Mouse (Mus musculus) fibroblast of lung, adult 2 months (primary cell): ENCODE results near the gene Cog4.

Experiments
- DNase-seq: peaks from one replicate; pipeline ENCODE4 v3.0.0-alpha.2; 2011; ENCODE audit warnings: low read depth

Gene Cog4

DNA sequence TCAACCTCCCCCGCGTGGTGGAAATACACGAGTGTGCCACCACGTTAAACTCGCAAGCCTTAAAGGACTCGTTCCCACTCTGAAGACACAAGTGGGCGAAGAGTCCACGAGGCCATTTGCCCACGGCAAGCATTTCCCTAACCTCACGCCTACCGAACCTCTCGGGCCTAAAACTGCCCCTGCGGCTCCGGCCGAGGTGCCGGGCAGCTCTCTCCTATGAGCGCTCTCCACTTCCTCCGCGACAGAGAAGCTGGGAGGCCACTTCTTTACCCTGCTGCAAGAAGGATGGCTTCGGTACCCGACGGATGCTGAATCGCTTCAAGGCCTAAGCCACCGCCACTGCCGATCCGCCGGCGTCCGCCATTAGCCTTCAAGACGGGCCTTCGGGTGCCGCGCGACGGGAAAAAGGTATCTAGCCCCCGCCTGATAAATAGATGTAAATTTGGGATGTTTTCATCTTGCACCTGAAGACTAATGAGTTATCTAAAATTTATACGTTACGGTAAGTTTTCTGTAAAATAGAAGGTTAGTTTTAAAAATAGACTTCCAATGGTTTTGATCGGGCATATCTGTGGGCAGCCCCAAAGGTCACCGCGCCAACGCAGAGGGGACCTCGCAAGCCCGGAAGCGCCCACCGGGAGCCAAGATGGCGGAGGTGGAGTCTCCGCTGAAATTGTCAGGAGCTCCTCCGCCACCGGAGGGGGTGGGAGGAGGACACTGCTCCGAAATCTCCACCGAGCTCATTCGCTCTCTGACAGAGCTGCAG, at the start of gene Cog4, which contains the start of gene Sf3b3:
Cog4 (plus strand) TSS at position 196 of the 766 bp plus-strand sequence.
Sf3b3 (minus strand) TSS at position 383 of the 766 bp plus-strand sequence.
- DNase-seq, result peak; percentile 83

DNA sequence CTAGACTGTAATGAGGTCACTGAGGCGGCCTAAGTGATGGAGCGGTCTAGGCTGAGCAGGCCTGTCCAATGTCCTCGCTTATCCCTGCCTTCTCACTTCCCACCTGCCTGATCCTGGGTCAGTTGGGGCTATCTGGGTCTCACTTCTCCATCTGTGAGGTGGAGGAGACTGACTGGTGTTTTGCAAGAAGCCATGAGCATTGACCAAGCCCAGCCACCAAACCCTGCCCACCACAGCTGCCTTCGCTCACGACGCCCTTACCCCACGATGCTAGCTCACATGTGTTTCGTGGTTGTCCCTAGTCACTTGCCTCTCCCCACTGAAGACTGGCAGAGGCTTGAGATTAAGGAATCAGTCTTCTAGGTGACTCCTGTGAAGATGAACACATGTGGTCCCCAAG, 49.3 kb upstream of the Cog4 start:
- no peak for DNase-seq

- no peak for DNase-seq
Measured at GRCm38 (mm10) chr8:110802988-110803387, 43.4 kb upstream of the Cog4 start.

DNA sequence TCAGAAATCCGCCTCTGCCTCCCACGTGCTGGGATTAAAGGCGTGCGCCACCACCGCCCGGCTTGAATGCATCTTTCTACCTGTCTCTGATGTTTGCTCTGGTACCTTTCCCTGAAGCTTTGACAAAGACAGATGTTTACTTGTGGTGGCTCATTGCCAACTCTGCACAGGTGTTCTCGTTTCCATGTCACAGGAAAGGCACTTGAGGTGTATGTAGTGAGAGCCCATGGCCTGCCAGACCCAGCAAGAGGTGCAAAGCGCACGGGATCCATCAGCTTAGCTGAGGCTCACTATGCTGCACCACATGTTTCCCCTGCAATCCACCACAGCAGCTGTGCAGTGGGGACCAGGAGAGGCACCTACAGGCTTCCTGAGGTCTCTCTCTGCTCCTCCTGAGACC, 42.5 kb upstream of the Cog4 start:
- no peak for DNase-seq

- DNase-seq, result no peak
Measured at GRCm38 (mm10) chr8:110804825-110805514, 41.4 kb upstream of the Cog4 start.

DNA sequence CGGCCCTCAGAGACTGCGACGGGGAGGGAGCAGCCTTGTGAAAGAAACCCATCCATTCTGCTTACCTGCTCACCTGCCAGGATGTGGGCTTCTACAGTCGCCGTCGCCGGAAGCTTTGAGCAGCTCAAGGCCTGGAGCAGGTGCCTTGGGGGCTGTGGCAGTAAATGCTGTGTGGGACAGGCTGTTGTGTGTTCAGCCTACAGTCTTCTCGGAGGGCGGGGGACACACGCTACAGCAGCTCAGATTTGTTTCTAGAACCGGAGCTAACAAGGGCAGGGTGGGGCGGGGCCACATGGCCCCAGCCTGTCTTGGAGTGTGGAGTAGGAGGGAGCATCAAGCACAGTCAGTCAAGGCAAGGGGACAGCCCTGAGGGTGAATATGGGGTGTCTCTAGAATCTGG, 40.7 kb upstream of the Cog4 start, which contains the start of gene Il34:
Il34 (minus strand) TSS at position 256 of the 400 bp plus-strand sequence.
- no peak for DNase-seq

GRCm38 (mm10) chr8:110806146-110806545, 40.3 kb upstream of the Cog4 start:
- no peak for DNase-seq

GRCm38 (mm10) chr8:110808495-110809472, 37.6 kb upstream of the Cog4 start:
- DNase-seq, result peak; percentile 93

GRCm38 (mm10) chr8:110809831-110810230, 36.6 kb upstream of the Cog4 start:
- DNase-seq, result peak; percentile 98

DNA sequence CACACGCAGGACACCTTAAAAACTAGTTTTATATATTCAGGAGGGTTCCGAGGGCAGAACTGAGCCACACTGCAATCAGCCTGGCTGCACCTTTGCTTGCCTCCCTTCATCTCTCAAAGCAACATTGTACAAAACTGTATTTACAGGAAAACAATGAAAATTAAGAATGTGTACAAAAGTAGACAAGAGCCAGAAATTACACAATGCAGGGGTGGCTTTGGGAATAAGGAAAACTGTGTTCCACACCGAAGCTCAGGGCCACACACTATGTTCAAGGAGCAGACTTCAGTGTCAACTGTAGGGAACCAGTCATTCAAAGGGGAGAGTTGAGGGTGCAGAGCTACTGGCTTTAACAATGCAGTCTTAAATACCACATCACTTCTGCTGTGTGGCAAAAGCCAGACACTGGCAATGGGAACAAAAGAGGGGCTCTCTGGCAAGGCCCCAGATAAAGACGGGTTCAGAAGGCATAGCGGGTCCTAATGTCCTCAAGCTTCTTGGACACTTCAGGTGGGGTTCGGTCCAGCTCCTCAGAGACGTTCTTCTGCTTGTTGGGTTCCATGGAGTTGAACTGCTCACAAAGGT, 35.8 kb upstream of the Cog4 start:
- DNase-seq, result no peak

DNA sequence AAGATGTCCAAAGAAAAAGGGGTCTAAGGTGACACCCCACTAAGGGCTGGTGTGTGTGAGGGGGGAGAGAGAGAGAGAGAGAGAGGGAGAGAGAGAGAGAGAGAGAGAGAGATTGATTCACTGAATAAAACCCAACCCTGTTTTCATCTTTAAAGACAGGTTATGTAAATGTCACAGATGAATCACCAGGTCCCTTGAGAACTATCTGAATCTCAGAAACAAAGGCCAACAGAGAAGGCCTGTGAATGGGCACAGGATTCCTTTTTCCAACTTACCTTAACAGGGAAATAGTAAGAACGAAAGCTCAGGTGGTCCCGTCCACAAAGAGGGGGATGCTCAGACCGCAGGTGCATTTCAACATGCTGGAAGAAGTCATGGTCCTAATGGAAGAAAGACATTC, 35.3 kb upstream of the Cog4 start:
- no peak for DNase-seq

DNA sequence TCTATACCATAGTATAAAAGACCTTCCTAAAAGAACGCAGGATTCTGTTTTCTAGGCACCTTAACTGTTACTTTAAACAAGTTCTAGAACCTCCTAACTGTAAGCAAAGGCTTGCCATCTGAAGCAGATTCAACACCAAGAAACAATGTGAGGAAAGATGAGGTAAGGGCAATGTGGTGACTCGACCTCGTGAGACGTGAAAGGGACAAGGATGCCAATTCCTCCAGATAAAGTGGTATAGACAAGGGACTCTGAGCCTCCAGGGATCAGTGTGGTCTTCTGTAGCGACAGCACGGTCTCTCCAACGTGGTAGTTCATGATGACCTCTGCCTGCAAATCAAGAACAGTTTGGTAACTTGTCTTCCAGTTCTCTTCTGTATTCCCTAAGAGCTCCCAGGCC, 34.6 kb upstream of the Cog4 start:
- DNase-seq, result no peak

GRCm38 (mm10) chr8:110812349-110813080, 33.9 kb upstream of the Cog4 start:
- DNase-seq, result no peak

GRCm38 (mm10) chr8:110813081-110813812, 33.2 kb upstream of the Cog4 start:
- DNase-seq, result no peak

DNA sequence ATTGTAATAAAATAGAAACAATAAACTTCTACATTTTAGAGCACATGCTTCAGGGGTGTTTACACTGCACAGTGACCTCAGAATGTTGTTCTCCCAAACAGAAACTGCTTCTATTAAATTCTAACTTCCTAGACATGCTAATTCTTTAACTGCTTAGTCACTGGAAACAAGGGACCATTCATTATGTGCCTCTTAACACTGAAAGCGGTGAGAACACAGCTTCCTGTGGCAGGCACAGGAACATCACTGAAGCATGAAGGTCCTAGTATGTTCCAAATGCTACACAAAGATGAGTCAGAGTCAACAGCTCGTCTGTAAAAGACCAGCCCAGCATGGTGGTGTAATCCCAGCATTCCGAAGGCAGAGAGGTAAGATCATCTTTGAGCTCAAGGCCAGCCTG, 31.1 kb upstream of the Cog4 start:
- DNase-seq, result peak; percentile 79

GRCm38 (mm10) chr8:110816990-110817389, 29.4 kb upstream of the Cog4 start:
- DNase-seq, result no peak

- peak; percentile 68 for DNase-seq
Measured at GRCm38 (mm10) chr8:110818593-110818992, 27.8 kb upstream of the Cog4 start.

DNA sequence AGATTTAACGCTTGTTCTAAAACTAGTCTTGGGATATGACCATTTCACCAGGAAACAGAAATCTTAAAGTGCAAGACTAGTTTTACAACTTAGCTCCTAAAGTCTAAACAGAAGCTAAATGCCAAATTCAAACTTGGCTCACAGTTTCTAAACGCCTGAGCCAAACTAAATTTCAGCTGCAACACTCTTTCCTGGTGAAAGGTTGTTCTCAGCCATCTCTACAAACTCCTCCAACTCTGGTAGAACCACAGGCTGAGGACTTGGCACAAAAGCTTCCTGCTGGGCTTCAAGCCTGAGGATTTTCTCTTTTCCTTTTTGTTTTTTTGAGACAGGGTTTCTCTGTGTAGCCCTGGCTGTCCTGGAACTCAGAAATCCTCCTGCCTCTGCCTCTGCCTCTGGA, 26.1 kb upstream of the Cog4 start:
- DNase-seq, result no peak

DNA sequence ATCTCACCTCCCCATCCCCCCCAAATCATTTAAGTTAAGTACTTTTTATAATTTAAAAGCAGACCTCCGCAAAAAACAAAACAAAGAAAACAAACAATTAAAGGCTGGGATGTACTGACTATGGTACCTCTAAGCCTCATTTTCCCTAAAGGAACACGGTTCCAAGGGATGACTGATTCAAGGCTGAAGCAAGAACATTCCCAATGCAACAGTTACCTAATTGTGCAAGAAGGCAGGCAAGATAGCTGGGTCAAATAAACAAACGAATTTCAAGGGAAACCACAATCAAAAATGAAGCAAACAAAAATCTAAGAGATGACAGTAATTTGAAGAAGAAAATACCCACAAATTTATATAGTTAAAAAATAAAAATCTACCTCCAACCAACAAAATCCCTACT, 24.4 kb upstream of the Cog4 start:
- DNase-seq, result no peak

DNA sequence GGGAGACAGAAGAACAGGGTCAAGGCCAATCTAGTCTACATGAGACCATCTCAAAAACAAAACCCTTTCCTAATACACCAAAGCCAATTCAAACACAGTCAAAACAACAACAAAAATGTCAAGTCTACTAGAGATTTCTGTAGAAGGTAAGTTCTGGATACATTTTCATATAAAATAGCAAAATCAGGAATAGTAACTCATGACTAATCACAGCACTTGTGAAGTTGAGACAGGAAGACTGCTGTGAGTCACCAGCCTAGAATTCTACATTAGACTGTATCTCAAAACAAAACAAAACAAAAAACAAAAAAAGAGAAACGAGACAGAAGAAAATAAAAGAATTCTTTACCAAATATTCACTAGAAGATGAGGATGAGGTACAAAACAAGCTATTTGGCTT, 21.5 kb upstream of the Cog4 start:
- no peak for DNase-seq
